Mouse (Mus musculus) lung, adult 18-20 months (tissue): ENCODE results near the gene Kctd15.
A peak's percentile ranks its signal among the peaks of the same experiment; 100 is the strongest.

ENCODE experiments used
- DNase-seq, 2 experiments: peaks; one replicate each; pipeline ENCODE4 v3.0.0; 2022; ENCODE audit warnings: mixed read lengths in 2 of 2

The Kctd15 gene

GRCm38 (mm10) chr7:34656632-34657031 is at the start of gene Kctd15:
Kctd15 (minus strand) TSS chr7:34656732.
- DNase-seq: no peak

DNA sequence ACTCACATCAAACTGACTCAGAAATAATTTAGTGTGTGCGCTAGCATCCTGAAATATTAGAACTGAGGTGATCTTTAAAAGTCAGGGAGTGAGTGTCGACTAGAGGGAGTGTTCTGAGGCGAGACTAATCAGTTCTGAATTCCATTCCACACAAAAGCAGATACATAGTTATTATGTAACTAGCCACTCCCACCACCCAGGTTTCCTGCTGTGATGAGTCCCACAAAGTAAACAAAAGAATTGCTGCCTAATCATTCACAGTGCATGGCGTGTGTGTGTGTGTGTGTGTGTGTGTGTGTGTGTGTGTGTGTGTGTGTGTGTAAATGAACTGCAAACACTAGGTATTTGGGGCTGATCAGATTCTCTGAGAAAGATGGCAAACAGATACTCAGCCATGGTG is 47.9 kb upstream of the Kctd15 start:
- DNase-seq: no peak

DNA sequence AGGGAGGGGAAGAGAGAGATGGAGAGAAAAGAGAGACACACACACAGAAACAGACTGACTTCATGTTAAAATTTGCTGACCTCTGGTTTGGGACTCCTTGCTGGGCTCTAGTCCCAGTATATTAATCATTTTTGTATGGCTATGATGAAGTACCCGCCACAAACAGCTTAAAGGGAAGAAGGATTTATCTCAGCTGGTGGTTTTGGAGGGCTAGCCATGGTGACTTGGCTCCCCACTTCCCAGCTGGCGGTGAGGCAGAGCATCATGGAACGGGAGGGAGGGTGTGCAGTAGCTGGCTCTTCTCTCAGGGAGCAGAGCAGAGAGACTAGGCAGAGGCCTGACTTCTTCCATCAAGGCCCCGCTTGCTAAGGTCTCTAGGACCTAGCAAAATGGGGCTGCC is 46.9 kb upstream of the Kctd15 start:
- DNase-seq: peak; percentile 10 to 30

GRCm38 (mm10) chr7:34702718-34703351 is 46.3 kb upstream of the Kctd15 start:
- no peak for DNase-seq

- no peak for DNase-seq
Observed at GRCm38 (mm10) chr7:34699888-34700287, 43.4 kb upstream of the Kctd15 start.

GRCm38 (mm10) chr7:34698221-34698620 is 41.7 kb upstream of the Kctd15 start:
- DNase-seq: no peak

- no peak for DNase-seq
Observed at GRCm38 (mm10) chr7:34696086-34696485, 39.6 kb upstream of the Kctd15 start.

DNA sequence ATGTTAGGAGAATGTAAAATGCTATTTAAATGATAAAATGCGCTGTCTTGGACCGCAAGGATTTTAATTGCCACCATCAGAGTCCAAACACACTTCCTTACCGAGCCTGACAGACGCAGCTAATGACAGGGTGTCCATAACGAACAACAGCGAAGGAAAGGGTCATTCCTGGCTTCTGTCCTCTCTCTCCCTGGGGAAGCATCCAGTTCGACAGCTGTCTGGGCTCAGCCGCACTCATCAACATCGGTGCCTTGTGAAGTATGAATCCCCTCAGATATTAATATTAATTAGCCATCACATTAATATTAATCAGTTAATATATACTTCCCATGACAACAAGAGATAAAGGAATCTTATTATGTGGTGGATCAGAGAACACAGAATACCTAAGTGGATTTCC is 38.4 kb upstream of the Kctd15 start:
- peak; percentile 17 to 52 for DNase-seq

DNA sequence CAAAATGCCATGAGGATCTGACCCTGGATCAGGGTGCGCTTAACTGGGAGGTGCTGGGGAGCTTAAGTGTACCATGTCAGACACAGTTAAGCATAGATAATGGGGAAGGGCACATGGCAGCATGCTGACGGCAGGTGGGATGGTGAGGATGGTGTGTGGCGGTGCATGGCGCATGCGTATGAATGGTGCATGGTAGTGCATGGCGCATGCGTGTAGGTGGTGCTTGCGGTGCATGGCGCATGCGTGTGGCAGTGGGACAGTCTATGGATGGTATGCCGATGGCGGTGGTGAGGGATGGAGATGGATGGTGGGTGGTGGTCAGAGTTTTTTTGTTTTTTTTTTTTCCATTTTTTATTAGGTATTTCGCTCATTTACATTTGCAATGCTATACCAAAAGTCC is 37.4 kb upstream of the Kctd15 start:
- no peak for DNase-seq

DNA sequence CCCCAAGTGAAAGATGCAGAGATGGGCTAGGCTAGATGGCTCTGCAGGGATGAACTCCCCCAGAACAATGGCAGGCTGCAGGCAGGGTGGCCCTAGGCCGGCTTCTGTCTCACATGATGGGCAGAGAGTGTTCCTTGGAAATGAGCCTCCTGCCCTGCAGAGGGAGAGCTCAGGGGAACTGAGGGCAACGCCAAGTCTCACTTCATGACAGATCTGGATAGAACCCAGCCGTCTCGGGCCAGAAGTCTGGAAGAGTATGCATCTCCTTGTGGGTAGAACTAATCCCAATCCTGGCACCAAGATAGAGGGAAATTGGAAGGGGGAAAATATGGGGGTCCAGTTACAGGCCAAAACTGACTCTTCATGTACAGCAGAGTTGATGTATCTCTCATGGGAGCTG is 36.5 kb upstream of the Kctd15 start:
- DNase-seq: peak in 1 of 2 experiments; percentile 13

GRCm38 (mm10) chr7:34690111-34690510 is 33.6 kb upstream of the Kctd15 start:
- DNase-seq: no peak

DNA sequence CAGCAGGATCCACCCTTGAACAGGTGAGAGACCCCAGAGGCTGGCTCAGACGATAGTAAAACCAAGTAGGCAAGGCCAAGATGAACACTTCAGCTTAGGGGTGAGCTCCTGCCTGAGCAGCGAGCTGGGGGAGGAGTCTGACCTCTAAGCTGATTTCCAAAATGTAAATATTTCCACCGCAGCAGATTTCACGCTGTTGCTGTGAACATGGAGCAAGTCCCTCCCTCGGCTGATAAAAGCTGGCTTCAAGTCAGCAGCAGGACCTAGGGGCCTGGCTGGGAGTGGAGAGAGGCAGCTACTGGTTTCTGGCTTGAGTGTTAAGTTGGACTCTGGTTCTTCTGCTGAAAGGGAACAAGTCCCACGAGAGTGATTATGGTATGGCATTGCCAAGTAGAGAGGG is 32.5 kb upstream of the Kctd15 start:
- DNase-seq: no peak

- no peak for DNase-seq
Observed at GRCm38 (mm10) chr7:34685801-34686200, 29.3 kb upstream of the Kctd15 start.

DNA sequence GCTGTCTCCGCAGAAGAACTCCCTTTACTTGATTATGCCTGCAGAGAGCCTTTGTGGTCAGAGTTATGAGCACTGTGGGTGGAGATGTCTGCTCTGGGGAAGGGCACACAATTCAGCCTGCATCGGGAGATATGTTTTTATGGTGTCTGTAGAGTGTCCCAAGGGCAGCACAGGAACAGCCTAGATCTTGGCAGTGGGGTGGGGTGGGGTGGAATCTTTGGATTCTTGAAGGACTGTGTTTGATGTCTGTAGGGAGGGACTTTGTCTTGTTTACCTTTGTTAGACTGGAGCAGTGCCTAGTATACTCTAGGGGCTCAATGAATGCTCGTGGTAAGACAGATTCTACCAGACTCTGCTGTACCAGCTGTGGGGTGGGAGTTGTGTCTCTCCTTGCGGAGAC is 28.6 kb upstream of the Kctd15 start:
- no peak for DNase-seq

- no peak for DNase-seq
Observed at GRCm38 (mm10) chr7:34680771-34681421, 24.4 kb upstream of the Kctd15 start.

- no peak for DNase-seq
Observed at GRCm38 (mm10) chr7:34679886-34680285, 23.4 kb upstream of the Kctd15 start.

DNA sequence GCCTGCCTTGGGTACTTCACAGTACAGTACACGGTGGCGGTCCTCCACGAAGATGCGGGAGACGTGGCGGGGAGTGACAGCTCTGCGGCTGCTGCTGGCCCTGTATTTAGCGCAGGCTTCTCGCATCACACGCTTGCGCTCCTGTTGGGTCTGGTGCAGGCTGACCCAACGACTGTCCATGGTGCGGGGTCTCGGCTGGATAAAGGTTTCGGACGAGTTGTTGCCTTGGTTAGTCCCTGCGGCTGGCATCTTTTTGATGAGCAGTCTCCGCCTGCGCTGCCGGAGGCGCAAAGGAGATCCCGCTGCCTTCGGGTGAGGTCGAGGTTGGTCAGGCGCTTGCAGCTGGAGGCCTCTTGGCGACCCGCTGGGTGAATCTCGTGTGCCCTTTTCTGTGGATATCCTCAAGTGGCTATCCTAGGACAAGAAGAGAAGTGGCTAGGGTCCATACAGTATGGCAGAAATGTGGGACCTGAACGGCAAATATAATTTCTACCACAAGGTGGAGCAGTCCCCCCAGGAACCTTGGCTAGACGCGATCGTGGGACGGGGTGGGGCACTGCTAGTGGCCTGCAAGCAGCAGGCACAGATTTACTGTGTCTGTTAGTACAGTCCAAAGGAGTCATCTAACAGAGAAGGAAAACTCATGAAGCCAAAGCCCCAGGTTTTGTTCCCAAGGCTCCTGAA is 19.4 kb upstream of the Kctd15 start:
- peak; percentile 66 to 75 for DNase-seq

GRCm38 (mm10) chr7:34675120-34675790 is 18.7 kb upstream of the Kctd15 start:
- DNase-seq: no peak

GRCm38 (mm10) chr7:34672916-34673315 is 16.4 kb upstream of the Kctd15 start:
- DNase-seq: no peak

DNA sequence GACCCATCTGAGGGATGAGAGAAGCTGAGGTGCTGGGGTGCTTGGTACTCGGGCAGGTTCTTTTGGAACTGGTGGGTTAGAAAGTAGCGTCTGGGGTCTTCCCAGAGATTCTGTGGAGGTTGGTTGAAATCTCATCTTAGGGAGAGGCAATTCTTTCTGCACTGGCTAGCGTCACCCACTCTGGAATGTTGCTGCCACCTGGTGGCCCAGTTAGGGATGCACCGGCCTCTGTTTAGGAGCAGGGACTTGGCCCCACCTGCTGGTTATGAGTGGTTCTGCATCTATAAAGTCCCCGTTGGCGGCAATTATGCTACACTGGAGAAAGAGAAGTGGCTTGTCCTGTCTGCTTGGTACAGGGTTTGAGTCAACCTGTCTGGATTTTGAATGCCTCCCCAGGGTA is 15.4 kb upstream of the Kctd15 start:
- DNase-seq: peak; percentile 78 to 84

GRCm38 (mm10) chr7:34670778-34671177 is 14.2 kb upstream of the Kctd15 start:
- no peak for DNase-seq

- no peak for DNase-seq
Observed at GRCm38 (mm10) chr7:34669336-34669735, 12.8 kb upstream of the Kctd15 start.

GRCm38 (mm10) chr7:34667874-34668273 is 11.3 kb upstream of the Kctd15 start:
- DNase-seq: no peak

DNA sequence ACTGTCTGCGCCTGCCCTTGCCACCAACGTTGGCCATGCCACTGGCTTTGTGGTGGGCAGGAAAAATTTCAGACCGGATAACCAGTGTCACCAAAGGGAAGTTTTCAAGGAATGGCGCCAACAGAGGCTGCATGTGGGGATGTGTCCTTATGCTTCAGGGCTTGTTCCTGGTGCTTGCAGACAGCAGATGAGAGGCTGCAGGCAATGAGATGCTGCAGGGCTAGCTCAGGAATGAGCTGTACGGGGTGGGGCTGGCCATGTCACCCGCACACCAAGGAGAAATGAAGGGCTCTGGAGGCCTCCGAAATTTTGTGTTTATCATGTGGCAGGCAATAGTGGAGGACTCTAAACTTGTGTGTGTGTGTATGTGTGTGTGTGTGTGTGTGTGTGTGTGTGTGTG is 6.6 kb upstream of the Kctd15 start:
- no peak for DNase-seq
